Mouse (Mus musculus) cerebellum, postnatal 36 days (tissue): ENCODE data around the gene Cadm4.
A peak's percentile ranks its signal among the peaks of the same experiment; 100 is the strongest.
"Not testable (repeated sequence)": the region's sequence is repeated elsewhere in the genome, so short reads cannot be mapped to it uniquely, and the experiment has no call there.

Experiments used
- DNase-seq, 2 experiments: peaks; one replicate each; pipeline ENCODE4 v3.0.0; 2021 to 2022; ENCODE audit warnings: mixed read lengths in 2 of 2

The Cadm4 gene

DNA sequence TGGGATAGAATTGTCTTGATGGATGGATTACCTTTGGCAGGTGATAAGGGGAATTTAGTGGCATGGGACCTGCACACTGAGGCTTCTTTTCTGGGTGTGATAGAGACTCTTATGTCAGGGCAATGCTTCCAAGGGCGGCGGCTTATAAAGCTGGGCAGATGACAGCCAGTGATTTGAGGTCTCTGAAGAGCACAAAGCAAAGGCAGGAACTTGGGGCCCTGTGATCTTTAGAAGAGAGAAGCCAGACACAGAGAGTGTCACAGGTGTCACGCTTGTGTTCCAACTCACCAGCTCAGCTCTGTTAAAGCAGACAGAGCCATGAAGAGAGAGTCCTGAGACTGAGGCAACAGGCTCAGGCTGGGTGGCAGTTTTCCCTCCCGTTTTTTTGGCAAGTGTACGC is 13.9 kb upstream of the Cadm4 start:
- no peak for DNase-seq

DNA sequence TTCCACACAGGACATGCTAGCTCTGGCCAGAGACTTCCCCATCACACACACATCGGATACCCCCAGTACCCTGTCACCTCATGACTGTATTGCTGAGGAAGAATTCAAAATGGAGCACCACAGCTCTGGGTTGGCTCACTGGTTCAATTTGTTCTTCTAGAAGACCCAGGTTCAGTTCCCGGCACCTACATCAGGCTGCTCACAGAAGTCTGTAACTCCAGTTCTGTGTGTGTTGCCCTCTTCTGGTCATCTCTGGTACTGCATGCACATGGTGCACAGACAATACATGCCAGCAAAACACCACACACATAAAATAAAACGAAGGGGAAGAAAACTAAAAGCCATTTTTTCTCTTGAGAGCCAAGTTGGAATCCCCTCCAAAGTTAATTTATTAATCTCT is 12.7 kb upstream of the Cadm4 start:
- DNase-seq: no peak

DNA sequence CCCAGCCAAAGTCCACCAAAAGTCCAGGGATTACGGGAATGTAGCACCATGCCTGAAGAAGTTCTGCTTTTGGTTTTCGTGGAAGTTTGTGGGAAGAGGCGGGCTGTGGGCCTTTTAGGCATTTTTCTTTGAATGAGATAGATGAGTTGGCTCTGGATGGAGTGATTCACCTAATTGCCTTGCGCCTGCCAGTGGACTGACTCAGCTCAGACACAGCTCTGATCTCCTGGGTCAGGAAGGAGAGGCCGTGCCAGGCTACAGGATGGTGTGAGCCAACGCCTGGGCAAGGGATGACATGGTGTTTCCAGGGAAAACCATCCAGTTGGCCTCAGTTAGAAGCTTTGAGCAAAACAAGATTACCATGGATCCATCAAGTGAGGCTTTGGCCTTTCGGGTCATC is 11.5 kb upstream of the Cadm4 start:
- DNase-seq: peak; percentile 70 to 73

DNA sequence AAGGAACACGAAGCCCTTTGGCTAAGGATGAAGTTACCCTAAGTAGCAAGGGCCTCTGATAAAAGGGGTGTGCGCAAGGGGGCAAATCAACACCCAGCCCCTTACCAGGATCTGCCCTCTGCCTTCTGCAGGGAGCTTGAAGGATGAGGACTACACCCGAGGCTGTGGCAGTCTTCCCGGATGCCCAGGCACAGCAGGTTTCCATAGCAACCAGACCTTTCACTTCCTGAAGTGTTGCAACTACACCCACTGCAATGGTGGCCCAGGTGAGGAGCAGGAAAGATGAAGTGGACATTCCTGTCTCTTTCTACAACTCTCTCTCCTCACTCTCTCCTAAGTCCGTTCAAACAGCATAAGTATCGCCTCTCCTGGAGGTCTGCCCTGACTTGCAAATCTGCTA is 9.4 kb upstream of the Cadm4 start:
- no peak for DNase-seq

DNA sequence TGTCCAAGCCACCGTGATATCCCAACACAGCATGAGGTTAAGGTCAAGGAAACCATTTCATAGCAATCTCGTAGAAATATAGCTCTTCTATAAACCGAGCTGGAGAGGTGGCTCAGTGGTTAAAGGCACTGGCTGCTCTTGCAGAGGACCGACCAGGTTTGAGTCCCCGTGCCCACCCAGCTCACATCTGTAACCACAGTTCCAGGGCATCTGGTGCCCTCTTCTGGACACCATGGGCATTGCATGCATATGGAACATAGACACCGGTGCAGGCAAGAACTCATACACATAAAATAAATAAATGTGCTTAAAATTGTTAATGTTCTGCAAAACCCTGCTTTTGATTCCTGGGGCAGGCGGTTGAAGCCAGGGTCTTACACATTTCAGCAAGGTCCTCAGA is 8.9 kb upstream of the Cadm4 start:
- peak in 1 of 2 experiments; percentile 39 for DNase-seq

DNA sequence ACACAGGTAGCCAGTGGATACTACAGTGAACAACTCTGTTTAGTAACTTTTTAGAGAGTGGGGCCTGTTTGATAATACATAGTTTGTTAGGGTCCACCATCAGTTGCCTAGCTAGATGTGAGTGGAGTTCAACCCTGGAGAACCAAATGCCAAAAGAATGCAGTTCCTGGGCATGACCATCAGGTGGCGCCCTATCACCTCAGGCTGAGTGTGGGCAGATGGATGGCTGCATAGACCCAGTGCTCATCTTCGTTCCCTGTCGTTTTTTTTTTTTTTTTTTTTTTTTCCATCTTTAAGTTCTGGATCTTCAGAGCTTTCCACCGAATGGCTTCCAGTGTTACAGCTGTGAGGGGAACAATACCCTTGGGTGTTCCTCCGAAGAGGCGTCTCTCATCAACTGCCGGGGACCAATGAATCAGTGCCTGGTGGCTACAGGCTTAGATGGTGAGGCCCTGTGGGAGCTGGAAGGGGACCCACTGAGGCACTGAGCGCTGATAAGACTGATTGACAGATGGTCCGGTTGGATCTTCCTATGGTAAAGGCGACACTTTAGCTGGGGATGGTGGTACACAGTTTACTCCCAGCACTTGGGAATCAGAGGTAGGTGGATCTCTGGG is 7.8 kb upstream of the Cadm4 start:
- peak; percentile 84 to 86 for DNase-seq

DNA sequence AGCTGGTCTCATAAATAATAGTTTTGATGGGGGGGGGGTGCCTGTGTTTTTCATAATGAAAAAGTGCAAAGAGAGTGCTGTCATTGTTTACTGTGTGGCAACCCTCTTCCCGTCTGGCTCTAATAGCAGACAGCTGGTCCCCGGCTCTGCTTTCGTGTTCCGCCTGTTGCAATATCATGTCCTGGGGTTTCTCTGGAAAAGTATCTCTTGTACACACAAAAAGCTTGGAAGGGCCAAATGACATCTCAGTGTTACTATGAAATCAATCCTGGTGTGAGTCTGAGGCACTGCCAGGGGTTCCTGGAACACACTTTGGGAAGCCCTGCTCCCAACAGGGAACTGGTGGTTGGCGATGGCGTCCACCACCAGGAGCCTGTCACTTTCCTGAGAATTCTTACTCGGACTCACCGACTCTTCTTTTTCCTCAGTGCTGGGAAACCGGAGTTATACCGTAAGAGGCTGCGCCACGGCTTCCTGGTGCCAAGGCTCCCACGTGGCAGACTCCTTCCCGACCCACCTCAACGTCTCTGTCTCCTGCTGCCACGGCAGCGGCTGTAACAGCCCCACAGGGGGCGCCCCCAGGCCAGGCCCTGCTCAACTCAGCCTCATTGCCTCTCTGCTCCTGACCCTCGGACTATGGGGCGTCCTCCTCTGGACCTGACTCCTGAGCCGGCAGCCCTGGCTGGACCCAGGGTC is 6.9 kb upstream of the Cadm4 start:
- DNase-seq: peak in 1 of 2 experiments; percentile 48

DNA sequence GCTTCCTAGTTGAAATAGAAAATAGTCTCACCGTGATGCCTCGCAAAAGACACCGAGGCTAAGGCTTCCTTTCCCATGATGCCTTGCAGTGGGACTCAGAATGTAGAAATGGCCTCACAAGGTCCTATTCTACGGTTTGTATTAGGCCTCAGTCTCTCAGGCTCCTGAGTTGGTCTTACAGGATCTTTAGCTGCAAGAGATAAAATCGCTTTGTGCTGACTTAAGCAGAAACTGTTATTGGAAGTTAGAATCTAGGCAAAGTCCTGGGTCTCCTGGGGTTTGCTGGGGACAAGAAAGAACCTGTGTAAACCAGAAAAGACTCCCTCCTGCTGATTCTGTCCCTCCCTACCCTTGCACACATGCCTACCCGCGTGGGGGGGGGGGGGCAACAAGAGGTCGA is 5.5 kb upstream of the Cadm4 start:
- no peak for DNase-seq

DNA sequence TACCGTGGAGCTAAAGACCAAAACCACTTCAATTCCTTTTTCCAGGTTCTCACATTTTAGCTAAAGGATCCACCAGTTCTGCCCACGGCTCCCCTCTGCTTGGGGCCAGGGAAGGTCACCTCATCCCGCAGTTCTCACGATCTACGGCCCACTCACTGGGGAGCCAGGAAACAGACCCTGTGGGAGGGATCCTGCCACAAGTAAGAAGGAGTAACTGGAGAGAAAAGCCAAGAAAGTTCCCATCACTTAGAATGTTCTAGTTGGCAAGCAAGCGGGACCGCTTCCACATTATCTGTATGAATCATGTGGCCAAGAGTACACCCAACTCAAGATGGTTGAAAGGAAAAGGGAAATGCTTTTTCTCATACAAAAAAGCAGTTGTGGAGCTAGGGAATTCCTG is 5.0 kb upstream of the Cadm4 start:
- no peak for DNase-seq

DNA sequence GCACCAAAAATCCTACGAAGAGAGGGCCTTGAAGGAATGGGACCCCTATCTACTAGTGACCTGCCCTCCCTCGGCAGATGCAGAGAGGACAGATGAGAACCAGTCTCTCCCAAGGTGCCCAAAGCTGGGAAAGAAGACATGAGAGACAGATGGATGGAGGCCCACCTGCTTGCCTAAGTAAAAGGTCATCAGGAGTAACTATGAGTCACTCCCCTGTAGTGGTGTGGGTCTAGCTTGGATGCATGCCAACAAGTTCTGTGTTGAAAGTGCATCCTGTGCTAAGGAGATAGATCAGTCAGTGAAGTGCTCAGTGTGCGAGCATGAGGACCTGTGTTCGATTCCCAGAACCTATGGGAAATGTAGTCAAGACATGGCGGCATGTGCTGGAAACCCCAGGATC is 2.9 kb upstream of the Cadm4 start:
- DNase-seq: no peak

DNA sequence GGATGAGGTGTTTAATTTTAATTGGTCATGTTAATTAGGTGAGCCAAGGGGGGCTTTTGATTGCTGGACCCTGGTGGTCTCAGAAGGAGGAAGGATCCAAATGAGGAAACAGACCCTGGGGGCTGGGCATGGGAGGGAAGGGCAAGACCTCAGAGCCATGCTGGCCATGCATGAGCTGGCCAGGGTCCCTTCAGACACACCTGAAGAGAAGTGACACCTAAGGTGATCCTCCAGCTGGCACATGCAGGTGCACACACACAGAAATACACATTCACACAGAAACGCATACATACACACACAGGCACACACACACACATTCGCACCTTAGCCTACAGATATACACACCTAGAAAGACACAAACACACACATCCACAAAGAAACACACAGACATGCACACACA is 2.1 kb upstream of the Cadm4 start:
- DNase-seq: no peak

DNA sequence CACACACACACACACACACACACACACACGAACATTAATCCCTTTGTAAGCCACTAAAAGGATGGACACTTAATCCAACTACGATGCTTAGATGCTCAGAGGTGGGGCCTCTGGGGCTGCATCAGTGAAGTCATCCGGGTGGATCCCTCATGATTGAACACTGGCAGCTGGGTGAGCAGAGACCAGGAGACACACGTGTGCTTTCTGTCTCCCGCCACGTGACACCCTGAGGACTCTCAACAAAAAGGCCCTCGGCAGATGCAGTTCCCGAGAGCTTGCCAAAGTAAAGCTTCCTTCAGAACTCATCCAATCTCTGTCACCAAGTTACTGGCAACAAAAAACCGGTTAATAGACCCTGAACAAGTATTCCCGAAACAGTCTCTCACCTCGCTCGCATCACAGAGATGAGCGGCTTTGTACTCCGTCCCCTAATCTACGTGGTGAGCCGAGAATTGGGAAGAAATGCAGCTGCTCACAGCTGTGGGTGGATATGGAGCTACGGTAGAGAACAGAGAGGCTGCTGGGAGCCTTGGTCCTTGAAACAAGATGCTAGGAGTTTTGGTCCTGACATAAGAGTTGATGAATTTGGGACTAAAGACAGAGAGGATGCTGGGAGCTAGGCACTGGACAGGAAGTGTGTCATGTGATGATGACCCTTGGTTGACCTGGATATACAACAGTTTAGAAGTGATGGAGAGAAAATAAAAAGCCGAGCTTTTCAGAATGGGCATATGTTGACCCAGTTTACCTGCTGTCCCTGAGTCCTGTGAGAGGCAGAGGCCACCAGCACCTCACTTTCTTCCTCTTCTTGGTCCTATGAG is 1.5 kb upstream of the Cadm4 start:
- DNase-seq: no peak

DNA sequence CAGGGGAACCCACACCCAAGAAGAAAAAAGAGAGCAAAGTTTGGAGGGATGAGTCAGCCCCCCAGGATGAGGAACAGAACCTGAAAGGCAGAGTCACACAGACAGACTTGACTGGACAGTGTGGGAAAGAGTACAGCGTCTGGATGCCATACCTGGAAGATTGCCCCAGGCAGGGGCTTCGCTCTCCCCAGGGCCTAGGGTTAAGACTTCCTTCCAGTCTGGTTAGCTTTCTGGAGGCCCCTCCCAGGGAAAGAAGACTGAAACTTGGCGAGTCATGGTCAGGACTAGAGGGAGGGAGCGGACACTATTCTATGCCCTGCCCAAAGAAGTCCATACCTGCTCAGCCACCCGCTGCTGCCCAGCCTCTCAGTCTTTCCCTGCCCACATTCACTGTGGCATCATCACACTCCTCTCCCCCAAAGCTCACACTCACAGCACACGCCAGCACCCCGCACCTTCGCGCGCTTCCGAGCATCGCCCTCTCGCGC is 793 bp upstream of the Cadm4 start:
- no peak for DNase-seq

DNA sequence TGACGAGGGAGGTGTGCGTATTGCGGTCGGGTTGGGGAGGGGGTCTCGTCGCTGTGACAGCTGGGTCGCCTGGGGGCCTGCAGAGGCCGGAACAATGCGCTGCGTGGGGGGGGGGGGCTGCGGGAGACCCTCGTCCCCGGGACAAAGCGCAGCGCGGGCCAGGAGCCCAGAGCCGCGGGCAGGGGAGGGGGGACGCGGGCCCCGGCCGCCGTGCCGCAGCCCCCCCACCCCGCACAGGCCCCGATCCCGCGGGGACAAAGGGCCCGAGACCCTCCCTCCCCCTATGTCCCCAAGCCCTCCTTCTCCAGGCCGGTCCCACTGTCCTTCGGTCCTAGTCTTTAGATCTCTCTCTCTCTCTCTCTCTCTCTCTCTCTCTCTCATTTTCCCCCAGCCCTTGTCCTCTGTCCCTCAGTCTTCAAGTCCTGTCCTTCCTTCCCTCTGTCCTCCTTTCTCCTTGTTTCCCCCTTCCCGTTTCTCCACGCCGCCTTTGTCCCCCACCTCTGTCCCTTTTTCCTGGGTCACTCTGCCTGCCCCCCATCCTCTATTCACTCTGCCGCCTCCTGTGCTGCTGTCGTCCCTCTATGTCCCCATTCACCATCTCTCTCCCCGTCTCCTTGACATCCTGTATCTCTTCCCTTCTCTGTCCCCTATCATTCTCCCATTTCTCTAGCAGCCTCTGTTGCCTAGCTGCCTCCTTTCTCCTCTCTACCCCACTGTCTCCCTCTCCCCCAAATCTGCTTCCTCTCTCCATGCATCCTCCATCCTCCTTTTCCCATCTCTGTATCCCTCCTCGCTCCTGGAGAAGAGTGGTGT is 591 bp downstream of the Cadm4 start:
- DNase-seq: no peak

DNA sequence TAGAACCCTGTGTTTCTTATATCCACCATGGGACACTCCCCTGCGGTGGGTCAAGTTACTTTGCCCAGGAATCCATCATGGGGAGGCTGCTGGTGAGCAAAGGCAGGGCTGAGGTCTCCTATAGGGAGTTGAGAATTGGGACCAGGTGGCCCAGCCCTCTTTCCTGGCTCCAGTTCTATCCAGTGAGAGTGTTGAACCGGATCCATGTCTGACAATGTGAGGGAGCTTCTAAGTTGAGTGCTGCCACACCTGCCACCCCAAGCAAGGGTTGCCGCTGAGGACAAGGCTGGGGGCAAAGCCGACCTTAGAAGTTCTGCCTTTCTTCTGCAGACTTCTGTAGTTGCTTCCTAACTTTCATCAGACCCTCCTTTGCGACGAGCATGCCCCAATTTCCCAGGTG is 1.5 kb downstream of the Cadm4 start:
- DNase-seq: not testable (repeated sequence)

DNA sequence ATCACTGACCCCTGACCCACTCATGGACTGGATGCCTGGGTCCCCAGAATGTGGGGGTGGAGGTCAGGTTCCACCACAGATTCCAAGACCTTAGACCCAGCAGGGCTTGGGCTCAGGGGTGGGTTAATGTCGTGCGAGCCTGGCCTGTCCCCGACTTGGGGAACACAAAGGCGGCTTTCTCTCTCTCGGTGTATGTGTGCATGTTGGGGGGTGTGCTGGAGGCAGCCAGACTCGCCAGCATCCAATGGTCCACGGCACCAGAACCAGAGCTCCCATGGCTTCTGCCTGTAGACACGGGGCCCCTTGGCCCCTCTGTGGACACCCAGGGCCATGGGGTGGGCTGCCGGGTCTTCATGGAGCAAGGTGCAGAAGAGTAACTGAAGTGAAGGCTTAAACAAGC is 3.7 kb downstream of the Cadm4 start:
- DNase-seq: no peak

DNA sequence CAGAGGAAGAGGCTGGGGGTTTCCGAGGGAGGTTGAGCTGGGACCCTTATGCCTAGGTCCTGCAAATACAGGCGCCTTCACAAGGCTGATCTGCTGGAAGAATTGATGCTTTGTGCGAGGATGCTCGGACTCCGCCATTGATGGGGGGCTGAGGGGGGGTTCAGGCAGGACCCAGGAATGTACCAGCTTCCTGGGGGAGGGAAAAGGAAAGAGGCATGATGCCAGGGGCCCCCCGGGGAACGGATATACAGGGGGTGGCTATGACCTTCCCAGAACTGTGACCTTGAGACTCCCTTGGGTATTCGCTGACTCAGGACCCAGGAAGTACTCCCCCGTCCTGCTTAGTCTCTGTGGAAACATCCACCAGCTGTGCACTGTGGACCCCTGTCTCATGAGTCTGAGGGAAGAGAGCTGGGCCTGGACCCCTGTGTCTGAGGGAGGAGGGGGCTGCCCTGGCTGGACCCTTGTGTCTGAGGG is 4.9 kb downstream of the Cadm4 start:
- DNase-seq: no peak

DNA sequence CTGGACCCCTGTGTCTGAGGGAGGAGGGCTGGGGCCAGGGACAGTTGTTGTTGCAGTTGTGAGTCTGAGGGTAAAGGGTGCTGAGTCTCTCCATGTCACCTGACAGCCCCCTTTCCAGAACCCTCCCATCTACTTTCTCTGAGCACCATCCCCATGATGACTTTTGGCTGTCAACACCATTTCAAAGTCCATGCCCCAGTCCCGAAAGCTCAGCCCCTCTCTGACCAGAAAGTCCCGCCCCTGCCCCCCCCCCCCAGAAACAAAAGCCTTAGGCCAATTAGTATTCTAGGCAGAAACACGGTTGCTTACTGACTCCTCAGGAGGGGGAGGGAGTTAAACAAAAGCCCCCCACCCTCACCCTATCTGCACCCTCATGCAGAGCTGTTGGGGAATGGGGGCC is 5.6 kb downstream of the Cadm4 start:
- no peak for DNase-seq

DNA sequence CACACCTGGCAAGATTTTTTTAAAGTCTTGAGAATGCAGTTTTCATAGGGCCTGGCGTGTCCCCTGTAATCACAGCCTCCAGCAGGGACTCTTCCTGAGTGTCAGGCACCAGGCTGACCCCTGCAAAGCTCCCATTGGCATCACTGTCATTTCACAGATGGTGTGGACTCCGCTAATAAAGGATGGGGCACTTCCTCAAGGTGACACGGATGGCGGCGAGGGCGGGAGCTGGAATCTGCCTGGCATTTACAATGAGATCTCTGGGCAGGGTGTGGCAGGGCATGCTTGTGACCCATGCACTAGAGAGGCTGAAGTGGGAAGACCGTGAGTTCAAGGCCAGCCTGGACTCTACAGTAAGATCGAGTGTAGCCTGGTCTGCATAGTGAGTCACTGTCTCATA is 6.5 kb downstream of the Cadm4 start:
- peak; percentile 44 to 57 for DNase-seq

DNA sequence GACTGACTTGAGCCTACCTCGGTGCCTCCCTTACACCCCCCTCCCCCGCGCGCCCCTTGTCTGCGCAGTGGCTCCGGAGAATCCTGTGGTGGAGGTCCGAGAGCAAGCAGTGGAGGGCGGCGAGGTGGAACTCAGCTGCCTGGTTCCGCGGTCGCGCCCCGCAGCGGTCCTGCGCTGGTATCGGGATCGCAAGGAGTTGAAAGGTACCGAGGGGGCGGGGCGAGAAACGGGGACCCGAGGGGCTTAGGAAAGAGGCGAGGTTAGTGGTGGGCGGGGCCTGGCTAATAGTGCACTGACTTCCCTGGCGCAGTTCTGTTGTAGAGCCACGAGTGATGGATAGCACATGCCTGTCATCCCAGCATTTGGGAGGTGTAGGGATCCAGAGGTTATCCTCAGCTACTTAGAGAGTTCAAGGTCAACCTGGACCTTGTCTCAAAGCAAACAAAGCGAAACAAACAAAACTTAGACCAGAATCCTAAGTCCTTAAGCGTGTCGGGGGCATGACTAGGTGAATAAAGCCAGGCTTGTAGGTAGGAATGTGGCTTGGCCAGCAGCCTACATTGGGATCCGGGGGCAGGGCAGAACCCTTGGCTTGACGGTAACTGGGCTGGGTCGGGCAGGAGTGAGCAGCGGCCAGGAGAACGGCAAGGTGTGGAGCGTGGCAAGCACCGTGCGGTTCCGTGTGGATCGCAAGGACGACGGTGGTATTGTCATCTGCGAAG is 18.2 kb downstream of the Cadm4 start:
- DNase-seq: no peak

DNA sequence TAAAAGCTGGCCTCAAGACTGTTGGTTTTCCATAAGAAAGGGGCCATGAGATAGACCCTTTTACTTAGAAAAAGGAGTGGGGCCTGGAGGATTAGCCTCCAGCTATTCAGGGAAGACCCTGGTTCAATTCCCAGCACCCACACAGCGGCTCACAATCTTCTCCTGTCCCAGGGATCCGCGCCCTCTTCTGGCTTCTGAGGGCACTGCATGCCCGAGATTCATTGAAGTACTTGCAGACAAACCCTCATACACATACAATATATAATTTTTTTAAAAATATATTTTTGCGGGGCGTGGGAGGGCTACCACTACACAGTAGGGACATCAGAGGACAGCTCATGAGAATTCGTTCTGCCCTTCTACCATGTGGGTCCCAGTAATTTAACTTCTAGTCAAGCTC is 19.1 kb downstream of the Cadm4 start:
- DNase-seq: peak; percentile 42 to 45

DNA sequence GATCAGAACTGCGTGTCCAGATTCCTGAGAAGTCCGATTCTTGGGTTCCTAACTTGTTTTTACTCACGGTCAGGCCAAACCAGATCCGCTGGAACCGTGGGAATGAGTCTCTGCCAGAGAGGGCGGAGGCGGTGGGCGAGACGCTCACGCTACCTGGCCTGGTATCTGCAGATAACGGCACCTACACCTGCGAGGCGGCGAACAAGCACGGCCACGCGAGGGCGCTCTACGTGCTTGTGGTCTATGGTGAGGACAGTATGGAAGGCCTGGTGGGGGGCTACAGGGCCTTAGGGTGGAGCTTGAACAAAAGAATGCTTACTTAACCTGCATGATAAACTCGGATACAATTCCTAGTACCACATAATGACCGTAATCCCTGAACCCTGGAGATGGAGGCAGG is 19.7 kb downstream of the Cadm4 start:
- peak; percentile 39 to 46 for DNase-seq
